Mouse (Mus musculus) bone marrow, adult 2 months (tissue): ENCODE measurements around the gene Ddx27. TPM values are rescaled to one million over a fixed set of nuclear protein-coding genes. Genes with fewer than 3 reads are reported as not detected.

Experiments
- H3K27ac ChIP-seq: fragments of 200-500 bp; 2 replicates; pipeline ENCODE4 v1.5.1; 2012; ENCODE audit warnings: low read depth, mild to moderate bottlenecking, control low read depth, inconsistent platforms, low read length; ENCODE audit not compliant: control insufficient read depth, poor library complexity, insufficient read depth
- H3K4me1 ChIP-seq: fragments of 200-500 bp; 2 replicates; pipeline ENCODE4 v1.6.1; 2011; ENCODE audit warnings: low read length; ENCODE audit not compliant: control insufficient read depth, insufficient read depth
- H3K4me3 ChIP-seq: fragments of 200-500 bp; replicated peaks from 2 replicates; pipeline ENCODE3; 2011; ENCODE audit warnings: mild to moderate bottlenecking, low read depth, low read length, control low read depth; ENCODE audit not compliant: control insufficient read depth
- CTCF ChIP-seq: fragments of 200-500 bp; IDR thresholded peaks from 2 replicates; pipeline ENCODE4 v1.5.1; 2011; ENCODE audit warnings: low read length, control low read depth; ENCODE audit not compliant: control insufficient read depth, insufficient read depth
- POLR2A ChIP-seq: fragments of 200-500 bp; IDR thresholded peaks from 2 replicates; pipeline ENCODE4 v1.6.1; 2011; ENCODE audit warnings: low read depth, mild to moderate bottlenecking, control low read depth, low read length, borderline replicate concordance; ENCODE audit not compliant: control insufficient read depth
- WGBS: fragments of 180-500 bp; shearing (Covaris S2); methylation state at CpG from one replicate; pipeline ENCODE4 v1.1.7; 2018; 5-methylcytosine and 5-hydroxymethylcytosine counted together
- polyA plus RNA-seq: library from polyadenylated mRNA; stranded (reverse); fragments of >200 nt; gene quantifications from 2 replicates; pipeline ENCODE4 v1.2.4, GENCODE M21; 2011; ENCODE audit warnings: low replicate concordance; ENCODE audit not compliant: missing spikeins, insufficient read depth, insufficient read length

The Ddx27 gene
- polyA plus RNA-seq, 1 experiment = 54.4 TPM

DNA sequence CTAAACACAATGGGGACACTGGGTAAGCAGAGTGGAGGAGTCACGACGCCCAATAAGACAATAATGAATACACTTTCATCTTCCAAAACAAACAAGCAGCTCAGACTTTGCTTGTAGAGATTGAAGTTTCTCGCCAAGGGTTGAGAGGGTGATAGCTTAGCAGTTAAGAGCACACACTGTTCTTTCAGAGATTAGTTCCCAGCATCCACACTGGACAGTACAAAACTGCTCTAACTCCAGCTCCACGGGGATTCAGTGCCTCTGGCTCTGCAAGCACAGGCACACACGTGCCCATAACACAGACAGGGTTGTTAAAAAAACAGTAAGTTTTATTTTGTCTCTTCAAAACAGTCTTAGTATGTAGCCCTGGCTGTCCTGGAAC lies 41.9 kb downstream of the Ddx27 start:
- WGBS = 91% methylated on average over 5 of the region's 5 CpGs
- Histone ChIP-seq H3K27ac (no peak overlapping the region), H3K4me3 (no peak overlapping the region), H3K4me1 (peaks cover 4% of the 10 kb centered on the region)
- TF ChIP-seq POLR2A = no peak
- no peak for TF ChIP-seq CTCF

DNA sequence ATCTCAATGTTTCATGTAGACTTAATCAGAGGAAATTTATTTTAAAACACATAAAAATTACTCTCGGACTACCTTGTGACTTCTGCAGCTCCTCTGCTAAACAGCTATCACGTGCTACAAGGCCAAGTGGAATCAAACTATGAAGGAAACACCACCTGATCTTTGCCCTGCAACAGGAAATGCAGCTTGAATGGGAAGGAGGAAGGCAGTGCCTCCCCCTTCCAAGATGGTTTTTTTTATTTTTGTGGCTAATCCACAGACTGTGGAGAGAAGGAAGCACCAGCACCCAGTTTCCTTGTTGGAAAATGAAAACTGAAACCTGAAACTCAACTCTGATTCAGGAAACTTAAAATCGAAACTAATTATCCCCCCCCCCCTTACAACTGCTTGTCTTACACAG lies 43.2 kb downstream of the Ddx27 start:
- H3K4me1 ChIP-seq = peaks cover 4% of the 10 kb centered on the region

DNA sequence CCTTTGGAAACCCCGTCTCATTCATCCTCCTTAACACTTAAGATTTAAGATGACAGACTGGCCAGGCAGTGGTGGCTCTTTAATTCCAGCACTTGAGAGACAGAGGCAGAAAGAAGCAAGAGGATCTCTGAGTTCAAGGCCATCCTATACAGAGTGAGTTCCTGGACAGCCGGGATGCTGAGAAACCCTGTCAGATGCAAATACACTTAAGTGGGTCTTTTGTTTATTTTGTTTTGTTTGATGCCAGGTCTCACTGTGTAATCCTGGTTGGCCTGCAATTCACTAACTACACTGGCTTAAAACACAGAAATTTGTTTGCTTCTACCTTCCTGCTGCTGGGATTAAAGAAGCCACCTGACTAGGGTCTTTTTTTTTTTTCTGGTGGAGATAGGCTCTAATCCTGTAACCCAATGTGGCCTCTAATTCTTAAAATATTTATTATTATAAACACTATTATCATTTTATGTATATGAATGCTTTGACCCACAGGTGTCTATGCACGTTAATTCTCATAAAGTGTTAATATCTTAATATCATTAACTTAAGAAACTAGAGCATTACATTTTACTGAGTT lies 43.9 kb downstream of the Ddx27 start:
- Histone ChIP-seq H3K27ac (no peak overlapping the region), H3K4me3 (no peak overlapping the region), H3K4me1 (peaks cover 6% of the 10 kb centered on the region)
- 87% methylated on average over 3 of the region's 3 CpGs for WGBS
- TF ChIP-seq POLR2A (no peak), CTCF (no peak)

More for the DNA sequence above, 43.2 kb downstream of the Ddx27 start:
- 14% methylated on average over 3 of the region's 3 CpGs for WGBS
- H3K27ac ChIP-seq = no peak overlapping the region
- TF ChIP-seq POLR2A (no peak), CTCF (no peak)
- no peak overlapping the region for H3K4me3 ChIP-seq

DNA sequence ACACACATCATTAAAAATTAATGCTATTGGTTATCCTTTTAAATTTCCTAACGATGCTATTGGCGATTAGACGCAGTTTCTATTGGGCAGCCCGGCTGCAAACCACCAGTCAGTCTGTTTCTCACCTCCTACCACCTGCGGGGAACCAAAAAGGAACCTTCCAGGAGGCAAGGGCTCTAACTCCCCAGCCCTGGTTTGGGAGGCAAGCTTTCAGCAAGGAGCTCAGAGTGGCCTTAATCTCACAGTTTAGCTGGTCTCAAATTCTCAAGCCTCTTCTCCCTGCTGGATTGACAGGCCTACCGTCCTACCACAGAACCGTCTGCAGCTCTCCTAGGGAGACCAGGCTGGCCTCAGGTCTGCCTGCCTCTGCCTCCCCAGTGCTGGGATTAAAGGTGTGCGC lies 44.5 kb downstream of the Ddx27 start:
- Histone ChIP-seq H3K4me1 (peaks cover 6% of the 10 kb centered on the region), H3K4me3 (peak overlapping the region; percentile 26), H3K27ac (no peak overlapping the region)
- no peak for TF ChIP-seq POLR2A
- TF ChIP-seq CTCF = no peak
- 75% methylated on average over 8 of the region's 8 CpGs for WGBS

DNA sequence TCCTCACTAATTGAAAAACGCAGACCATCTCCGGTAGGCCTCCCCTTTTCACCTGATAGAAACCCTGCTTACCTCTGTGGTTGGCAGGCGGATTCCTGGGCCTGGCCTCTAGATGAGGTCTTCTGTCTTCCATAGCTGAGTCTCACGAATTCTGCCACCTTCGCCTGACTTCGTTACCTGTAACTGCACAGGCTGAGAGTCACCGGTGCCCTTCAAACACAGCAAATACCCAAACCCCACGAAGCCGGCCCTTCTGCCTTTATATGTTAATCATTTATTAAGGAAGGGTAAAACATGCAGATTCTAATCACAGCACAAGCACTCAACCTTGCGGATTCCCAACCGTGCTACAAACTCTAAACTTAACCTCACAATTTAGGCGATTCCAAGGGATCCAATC lies 45.0 kb downstream of the Ddx27 start:
- Histone ChIP-seq H3K4me3 (peak overlapping the region; percentile 15), H3K4me1 (peaks cover 7% of the 10 kb centered on the region), H3K27ac (peak overlapping the region; percentile 15; the same call in 1 of the 2 replicates)
- TF ChIP-seq CTCF = no peak
- TF ChIP-seq POLR2A = no peak
- WGBS = 70% methylated on average over 12 of the region's 12 CpGs

DNA sequence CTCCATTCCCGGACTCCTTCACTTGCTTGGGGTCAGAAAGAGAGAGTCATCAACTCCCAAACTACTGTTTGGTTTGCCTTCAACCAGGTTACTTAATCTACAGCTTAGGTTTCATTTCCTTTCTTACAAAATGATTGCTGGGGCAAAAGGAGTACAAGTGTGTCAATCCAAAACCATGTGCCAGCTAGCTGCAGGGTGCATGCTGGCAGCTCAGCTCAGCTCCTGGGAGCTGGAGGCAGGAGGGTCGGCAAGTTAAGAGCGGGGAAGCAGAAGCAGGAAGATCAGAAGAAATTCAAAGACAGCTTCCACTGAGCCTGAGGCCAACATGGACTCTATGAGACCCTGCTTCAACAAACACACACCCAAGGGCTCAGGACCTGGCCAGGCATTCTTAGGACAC lies 45.4 kb downstream of the Ddx27 start:
- WGBS = 27% methylated on average over 3 of the region's 3 CpGs
- Histone ChIP-seq H3K27ac (peak overlapping the region; percentile 44), H3K4me1 (peaks cover 8% of the 10 kb centered on the region), H3K4me3 (peak overlapping the region; percentile 30)
- no peak for TF ChIP-seq POLR2A
- no peak for TF ChIP-seq CTCF

DNA sequence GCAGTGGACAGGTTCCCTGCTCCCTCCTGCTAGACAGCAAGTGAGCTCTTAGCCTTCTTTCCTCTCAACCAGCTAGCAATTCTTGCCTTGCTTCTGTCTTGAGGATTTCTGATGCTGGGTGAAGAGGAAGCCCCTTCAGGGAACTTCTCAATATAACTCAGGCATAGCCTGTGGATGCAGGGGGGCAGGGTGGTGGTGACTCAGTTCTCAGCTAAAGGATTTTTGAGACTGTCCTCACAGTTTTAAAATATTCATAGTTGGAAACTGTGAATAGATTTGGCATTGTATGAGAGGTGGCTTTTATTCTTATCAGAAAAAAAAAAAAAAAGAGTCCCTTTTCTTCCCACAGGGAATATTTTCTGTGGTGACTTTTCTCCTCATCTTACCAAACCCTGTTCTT lies 45.8 kb downstream of the Ddx27 start:
- TF ChIP-seq CTCF = no peak
- no peak for TF ChIP-seq POLR2A
- Histone ChIP-seq H3K4me3 (peak overlapping the region; percentile 30), H3K27ac (peak overlapping the region; percentile 44), H3K4me1 (peaks cover 8% of the 10 kb centered on the region)

DNA sequence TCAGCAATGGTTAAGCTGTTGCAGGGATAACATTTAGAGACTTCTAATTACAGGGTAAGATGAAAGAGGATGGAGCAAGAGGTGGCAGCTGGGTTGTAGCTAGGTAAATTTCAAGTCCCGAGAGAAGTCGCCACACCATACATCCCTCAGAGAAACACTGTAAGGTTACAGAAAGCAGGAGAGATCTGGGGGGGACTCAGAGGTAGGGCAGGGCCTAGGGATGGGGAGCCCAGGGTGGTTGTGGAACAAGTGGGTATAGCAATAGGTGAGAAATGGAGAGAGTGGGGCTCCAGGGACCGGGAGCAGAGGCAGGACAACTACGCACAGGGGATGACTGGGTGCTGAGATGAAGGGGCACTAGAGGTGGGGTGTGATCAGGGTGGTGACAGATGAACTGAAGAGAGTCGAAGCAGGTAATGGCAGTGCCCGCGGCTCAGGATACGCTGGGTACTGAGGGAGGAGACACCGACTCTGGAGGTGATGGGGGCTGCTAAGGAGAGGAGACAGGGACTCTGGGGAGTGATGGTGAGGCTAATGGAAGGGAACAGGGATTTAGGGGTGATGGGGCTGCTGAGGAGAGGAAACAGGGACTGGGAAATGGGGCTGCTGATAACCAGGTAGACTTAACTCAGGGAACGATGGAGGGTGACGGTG lies 46.5 kb downstream of the Ddx27 start:
- H3K27ac ChIP-seq = peak overlapping the region; percentile 96
- no peak for TF ChIP-seq CTCF
- no peak for TF ChIP-seq POLR2A
- WGBS = 5% methylated on average over 11 of the region's 11 CpGs
- H3K4me3 ChIP-seq = peak overlapping the region; percentile 85
- peaks cover 8% of the 10 kb centered on the region for H3K4me1 ChIP-seq

DNA sequence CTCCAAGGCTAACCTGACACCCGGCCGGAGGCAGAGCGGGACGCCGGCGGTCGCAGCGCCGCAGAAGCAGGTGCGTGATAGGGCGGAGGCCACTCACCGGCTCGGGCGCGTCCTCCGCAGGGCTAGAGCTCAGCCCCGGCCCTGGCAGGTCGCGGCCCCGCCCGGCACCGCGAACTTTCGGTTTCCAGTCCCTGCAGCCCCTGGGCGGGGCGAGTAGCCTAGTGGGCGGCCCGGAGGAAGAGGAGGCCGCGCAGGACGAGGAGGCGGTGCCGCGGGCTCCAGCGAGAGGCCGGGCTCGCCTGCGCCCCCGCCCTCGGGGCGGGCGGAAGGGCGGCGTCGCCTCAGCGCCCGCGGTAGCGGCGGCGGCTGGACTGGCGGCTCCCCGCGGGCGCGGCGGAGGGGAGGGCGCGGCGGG lies 47.5 kb downstream of the Ddx27 start:
- peak; percentile 91; the same call in 1 of the 2 replicates for TF ChIP-seq POLR2A
- no peak for TF ChIP-seq CTCF
- peak overlapping the region; percentile 96 for H3K27ac ChIP-seq
- H3K4me3 ChIP-seq = peak overlapping the region; percentile 94
- 2% methylated on average over 55 of the region's 60 CpGs for WGBS
- peaks cover 8% of the 10 kb centered on the region for H3K4me1 ChIP-seq
